Mouse (Mus musculus): Measurements from ENCODE around the gene Radil.

GRCm38 (mm10) chr5:142443994-142444393 is 106.9 kb downstream of the Radil start:
- TF ChIP-seq CTCF (IDR thresholded peaks at IDR 0.05; ENCODE audit: insufficient read depth, low read depth, low read length) (no peak), POLR2A (IDR thresholded peaks at IDR 0.05; ENCODE audit: insufficient read depth, low read depth, low read length) (no peak)

All from olfactory bulb, adult 2 months (tissue).